Mouse (Mus musculus) cerebellum, adult 2 months (tissue): Measurements from ENCODE around the gene Cracr2b. TPM values are rescaled to one million over a fixed set of nuclear protein-coding genes. Genes with fewer than 3 reads are reported as not detected.

Experiments
- DNase-seq, 2 experiments: peaks; one replicate each; pipeline ENCODE4 v3.0.0; 2021
- H3K27ac ChIP-seq: fragments of 200-500 bp; 2 replicates; pipeline ENCODE4 v1.5.1; 2012; ENCODE audit warnings: low read length, control low read depth, inconsistent platforms; ENCODE audit not compliant: insufficient read depth
- H3K27me3 ChIP-seq: fragments of 200-500 bp; 2 replicates; pipeline ENCODE4 v1.6.1; 2012; ENCODE audit warnings: inconsistent platforms, mild to moderate bottlenecking, low read length, moderate library complexity; ENCODE audit not compliant: control insufficient read depth, insufficient read depth
- H3K4me1 ChIP-seq: fragments of 200-500 bp; 2 replicates; pipeline ENCODE4 v1.6.1; 2011; ENCODE audit warnings: low read length; ENCODE audit not compliant: control insufficient read depth, insufficient read depth
- H3K4me3 ChIP-seq: fragments of 200-500 bp; replicated peaks from 2 replicates; pipeline ENCODE3; 2011; ENCODE audit warnings: mild to moderate bottlenecking, low read depth, low read length, control low read depth; ENCODE audit not compliant: insufficient read depth
- CTCF ChIP-seq: fragments of 200-500 bp; IDR thresholded peaks from 2 replicates; pipeline ENCODE4 v1.5.1; 2011; ENCODE audit warnings: low read depth, mild to moderate bottlenecking, control low read depth, low read length, moderate library complexity, borderline replicate concordance; ENCODE audit not compliant: insufficient read depth
- POLR2A ChIP-seq: fragments of 200-500 bp; IDR thresholded peaks from 2 replicates; pipeline ENCODE4 v1.6.1; 2011; ENCODE audit warnings: low read length, control low read depth, borderline replicate concordance; ENCODE audit not compliant: insufficient read depth
- WGBS: fragments of 180-500 bp; shearing (Covaris S2); methylation state at CpG from one replicate; pipeline ENCODE4 v1.1.7; 2018; 5-methylcytosine and 5-hydroxymethylcytosine counted together
- polyA plus RNA-seq: library from polyadenylated mRNA; depleted of rRNA; stranded (reverse); fragments of >200 nt; gene quantifications from 2 replicates; pipeline ENCODE4 v1.2.3, GENCODE M21; 2012

Cracr2b gene
- polyA plus RNA-seq, 1 experiment = 8.3 TPM

DNA sequence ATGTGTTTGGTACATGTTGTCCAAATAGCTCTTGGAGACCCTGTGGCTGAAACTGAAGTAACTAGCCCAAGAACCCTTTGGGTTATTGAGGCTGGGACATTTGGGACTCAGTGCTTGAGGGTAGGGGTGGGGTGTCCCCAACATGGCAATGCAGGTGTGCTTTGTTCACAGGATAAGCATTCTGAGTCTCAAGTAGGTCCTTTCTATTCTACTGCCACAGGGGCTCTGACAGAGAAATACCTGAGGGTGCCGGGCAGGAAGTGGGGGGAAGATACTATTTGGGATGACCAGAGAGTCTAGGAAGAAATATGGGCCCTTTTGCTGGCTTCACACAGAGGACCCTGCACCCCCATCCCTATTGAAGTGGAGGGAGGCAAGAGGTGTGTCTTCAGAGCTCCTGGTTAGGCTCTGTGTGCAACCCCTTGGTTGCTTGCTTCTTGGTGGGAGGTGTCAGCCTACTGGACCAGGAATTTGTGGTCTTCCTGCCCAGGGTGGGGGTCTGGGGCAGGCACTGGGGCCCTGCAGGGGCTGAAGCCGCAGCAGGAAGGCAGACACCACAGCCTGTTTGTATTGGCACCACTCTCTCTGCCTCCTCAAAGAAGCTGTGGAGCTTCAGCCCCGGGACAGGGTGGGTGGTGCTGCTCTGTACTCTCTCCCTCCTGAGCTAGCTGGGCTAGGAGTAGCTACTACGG is 16.8 kb downstream of the Cracr2b start:
- Histone ChIP-seq H3K4me1 (peaks cover 8% of the 10 kb centered on the region), H3K27me3 (no peaks in the 10 kb centered on the region), H3K27ac (no peak overlapping the region), H3K4me3 (no peak overlapping the region)
- 57% methylated on average over 4 of the region's 4 CpGs for WGBS
- TF ChIP-seq POLR2A (no peak), CTCF (no peak)
- DNase-seq = no peak

- no peak for DNase-seq
- Histone ChIP-seq H3K27me3 (no peaks in the 10 kb centered on the region), H3K4me1 (peaks cover 8% of the 10 kb centered on the region), H3K4me3 (no peak overlapping the region), H3K27ac (no peak overlapping the region)
- TF ChIP-seq POLR2A = no peak
- no peak for TF ChIP-seq CTCF
- 46% methylated on average over 5 of the region's 5 CpGs for WGBS
These were observed 17.4 kb downstream of the Cracr2b start for GRCm38 (mm10) chr7:141478270-141478748.

GRCm38 (mm10) chr7:141480842-141481497 is 20.1 kb downstream of the Cracr2b start:
- peak overlapping the region; percentile 82 for H3K4me3 ChIP-seq
- peak overlapping the region; percentile 94 for H3K27ac ChIP-seq
- H3K4me1 ChIP-seq = peaks cover 24% of the 10 kb centered on the region
- no peaks in the 10 kb centered on the region for H3K27me3 ChIP-seq
- TF ChIP-seq CTCF (peak; percentile 100), POLR2A (peak; percentile 72; the same call in 1 of the 2 replicates)
- WGBS = 2% methylated on average over 10 of the region's 10 CpGs
- peak; percentile 85 to 90 for DNase-seq

- under 1% methylated on average over 66 of the region's 81 CpGs for WGBS
- Histone ChIP-seq H3K4me1 (peaks cover 24% of the 10 kb centered on the region), H3K27ac (peak overlapping the region; percentile 94), H3K4me3 (peak overlapping the region; percentile 82), H3K27me3 (no peaks in the 10 kb centered on the region)
- TF ChIP-seq CTCF (no peak), POLR2A (peak; percentile 52; the same call in 1 of the 2 replicates)
- DNase-seq = peak; percentile 81 to 83
These were observed 20.9 kb downstream of the Cracr2b start for GRCm38 (mm10) chr7:141481498-141482401.

DNA sequence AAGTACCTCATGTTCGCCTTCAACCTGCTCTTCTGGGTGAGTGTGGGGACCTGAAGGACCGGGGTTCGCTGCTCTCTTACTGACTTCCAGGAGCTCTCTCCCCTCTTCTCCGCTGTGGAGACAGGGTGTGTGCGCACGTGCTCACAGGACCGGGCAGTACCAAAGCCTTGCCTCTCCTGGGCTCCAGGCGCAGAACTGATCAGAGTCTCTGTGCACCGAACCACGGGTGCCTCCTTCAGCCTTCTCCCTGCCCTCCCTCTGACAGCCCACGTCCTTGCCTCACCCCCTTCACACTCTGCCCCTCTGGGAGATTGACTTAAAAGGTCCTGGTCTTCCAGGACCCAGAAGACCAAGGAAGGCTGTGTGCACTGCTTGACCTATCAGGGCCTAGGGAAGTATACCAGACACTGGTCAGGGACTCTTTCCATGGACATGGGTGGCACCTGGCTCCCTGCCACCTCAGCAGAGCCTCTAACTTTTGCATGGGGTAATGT is 21.7 kb downstream of the Cracr2b start:
- DNase-seq = peak; percentile 62 to 70
- peaks cover 31% of the 10 kb centered on the region for H3K4me1 ChIP-seq
- no peak for TF ChIP-seq POLR2A
- no peak for TF ChIP-seq CTCF
- H3K27ac ChIP-seq = peak overlapping the region; percentile 87
- 14% methylated on average over 11 of the region's 11 CpGs for WGBS
- no peaks in the 10 kb centered on the region for H3K27me3 ChIP-seq
- peak overlapping the region; percentile 82 for H3K4me3 ChIP-seq

DNA sequence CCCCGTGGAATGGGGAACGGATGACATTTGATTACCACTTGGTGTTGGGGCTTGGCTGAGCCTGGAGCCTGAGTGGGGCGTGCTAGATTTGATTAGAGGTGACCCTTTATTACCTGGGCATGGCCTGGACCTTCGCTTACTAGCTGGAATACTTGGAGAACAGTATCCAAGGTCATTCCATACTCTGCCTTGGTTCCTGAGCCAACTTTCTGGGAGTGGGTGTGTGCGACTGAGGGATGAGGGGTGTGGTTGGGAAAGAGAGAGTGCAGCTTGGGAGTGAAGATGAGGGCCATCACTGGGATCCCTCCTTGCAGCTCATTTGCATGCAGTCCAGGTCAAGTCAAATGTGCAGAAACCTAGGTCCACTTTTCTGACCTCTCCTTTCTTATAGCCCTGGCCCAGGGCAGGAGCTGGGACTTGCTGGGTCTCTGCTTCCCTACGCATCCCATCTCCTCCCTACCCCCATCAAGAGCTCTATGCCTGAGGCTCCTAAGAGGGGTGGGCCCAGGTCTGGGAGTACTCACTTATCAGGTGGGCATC is 22.3 kb downstream of the Cracr2b start:
- H3K4me3 ChIP-seq = peak overlapping the region; percentile 82
- no peaks in the 10 kb centered on the region for H3K27me3 ChIP-seq
- TF ChIP-seq CTCF (no peak), POLR2A (no peak)
- DNase-seq = peak in 1 of 2 experiments; percentile 53
- 9% methylated on average over 6 of the region's 6 CpGs for WGBS
- H3K4me1 ChIP-seq = peaks cover 37% of the 10 kb centered on the region
- peak overlapping the region; percentile 87 for H3K27ac ChIP-seq

GRCm38 (mm10) chr7:141484186-141485120 is 23.6 kb downstream of the Cracr2b start:
- DNase-seq = peak; percentile 70 to 72
- H3K4me1 ChIP-seq = peaks cover 43% of the 10 kb centered on the region
- H3K4me3 ChIP-seq = peak overlapping the region; percentile 82
- no peaks in the 10 kb centered on the region for H3K27me3 ChIP-seq
- peak overlapping the region; percentile 87 for H3K27ac ChIP-seq
- WGBS = 18% methylated on average over 5 of the region's 5 CpGs
- TF ChIP-seq CTCF (no peak), POLR2A (peak; percentile 33; the same call in 1 of the 2 replicates)
